Mouse (Mus musculus): ENCODE data around the gene Gm13289.

DNA sequence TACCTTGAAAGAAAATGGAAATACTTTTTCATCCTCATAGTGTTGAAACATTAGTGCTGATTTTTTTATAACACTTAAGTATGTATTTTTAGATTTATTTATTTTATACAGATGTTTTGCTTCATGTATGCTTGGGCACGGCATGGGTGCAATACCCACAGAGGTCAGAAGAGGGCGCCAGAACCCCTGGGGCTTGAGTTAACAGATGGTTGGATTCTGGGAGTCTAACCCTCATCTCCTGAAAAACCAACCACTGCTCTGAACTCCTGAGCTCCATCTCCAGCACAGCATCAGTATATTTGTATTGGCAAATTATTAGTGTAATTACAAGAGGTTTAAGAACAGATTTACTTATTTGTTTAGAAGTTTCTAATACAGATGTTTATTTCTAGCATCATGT is 38.2 kb upstream of the Gm13289 start:
- TF ChIP-seq CTCF (IDR thresholded peaks at IDR 0.05; ENCODE audit: low read depth) (peak; percentile 92), EP300 (IDR thresholded peaks at IDR 0.05; ENCODE audit: low read depth) (no peak)

Data from heart, postnatal 0 days (tissue).